38 mouse cellular contexts compared by ENCODE assay signal in the genomic region with DNA sequence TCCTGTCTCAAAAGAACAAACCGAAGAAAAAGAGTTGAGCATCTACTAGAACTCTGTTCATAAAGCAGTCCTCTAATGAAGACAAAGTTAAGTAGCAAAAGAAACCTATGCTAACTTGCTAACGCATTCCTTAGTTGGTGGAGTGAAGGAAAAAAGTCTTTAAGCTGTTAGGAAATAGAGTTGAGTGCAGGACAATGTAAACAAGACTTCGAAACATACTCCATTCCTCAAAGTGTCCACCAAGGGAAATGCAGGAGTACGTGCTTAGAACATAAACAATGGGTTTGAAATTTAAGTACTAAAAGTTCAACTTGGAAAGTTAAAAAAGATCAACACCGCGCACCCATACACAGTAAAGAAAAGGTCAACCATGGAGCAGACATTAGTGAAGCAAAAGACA. TPM values are rescaled to one million over a fixed set of nuclear protein-coding genes. Genes with fewer than 3 reads are reported as not detected.
"Had no signal": no experiment of that assay in that cellular context is flagged by ENCODE, and none has a peak within 500 bp of the region (broad histone marks: within the 10 kb centered on the region; RNA-seq: fewer than 3 reads in every experiment).

No protein-coding gene starts in this region.

- H3K4me2 ChIP-seq: heart, embryonic 11.5 days; heart, embryonic 12.5 days; heart, embryonic 13.5 days; heart, embryonic 15.5 days; hindbrain, embryonic 12.5 days; hindbrain, embryonic 13.5 days; hindbrain, embryonic 14.5 days; hindbrain, embryonic 15.5 days; intestine, embryonic 15.5 days; kidney, embryonic 15.5 days had no signal

- H3K9ac ChIP-seq: heart, embryonic 12.5 days; heart, embryonic 13.5 days; heart, embryonic 15.5 days; hindbrain, embryonic 12.5 days; hindbrain, embryonic 13.5 days; hindbrain, embryonic 14.5 days; hindbrain, embryonic 15.5 days; intestine, embryonic 15.5 days; kidney, embryonic 15.5 days had no signal

- H3K27me3 ChIP-seq: hindbrain, embryonic 13.5 days; hindbrain, embryonic 15.5 days; intestine, embryonic 15.5 days had no signal

- DNase-seq: heart, postnatal 10 days; heart, postnatal 14 days; heart, postnatal 36 days; heart, postnatal 4 days; kidney, adult 11 months; kidney, adult 18-20 months; kidney, adult 2 months; kidney, adult 8-10 months; kidney, adult 9 months; kidney, postnatal 10 days; kidney, postnatal 14 days; kidney, postnatal 25 days; kidney, postnatal 36 days; kidney, postnatal 4 days; layer of hippocampus, adult 9-11 months; layer of hippocampus, postnatal 36 days had no signal

- H3K9me3 ChIP-seq: heart, embryonic 10.5 days; heart, embryonic 12.5 days; heart, embryonic 13.5 days; heart, embryonic 15.5 days; hindbrain, embryonic 10.5 days; hindbrain, embryonic 12.5 days; hindbrain, embryonic 13.5 days; hindbrain, embryonic 15.5 days; intestine, embryonic 15.5 days; kidney, embryonic 15.5 days had no signal

- ATAC-seq: hindbrain, embryonic 16.5 days; hindbrain, postnatal 0 days; inflammation-experienced regulatory T-cells, adult 6 months; intestine, embryonic 15.5 days; intestine, embryonic 16.5 days; intestine, postnatal 0 days had no signal

- H3K4me3 ChIP-seq: heart, embryonic 10.5 days; heart, embryonic 12.5 days; heart, embryonic 13.5 days; heart, embryonic 15.5 days; hindbrain, embryonic 10.5 days; hindbrain, embryonic 12.5 days; hindbrain, embryonic 13.5 days; hindbrain, embryonic 15.5 days; intestine, embryonic 15.5 days; kidney, embryonic 15.5 days; layer of hippocampus, adult 2 months had no signal

- H3K4me1 ChIP-seq: heart, embryonic 12.5 days; heart, embryonic 13.5 days; heart, embryonic 15.5 days; hindbrain, embryonic 12.5 days; hindbrain, embryonic 13.5 days had no signal

- H3K36me3 ChIP-seq: heart, embryonic 10.5 days; heart, embryonic 12.5 days; heart, embryonic 13.5 days; heart, embryonic 15.5 days; hindbrain, embryonic 10.5 days; hindbrain, embryonic 12.5 days; hindbrain, embryonic 13.5 days; hindbrain, embryonic 15.5 days; intestine, embryonic 15.5 days; kidney, embryonic 15.5 days had no signal

- H3K27ac ChIP-seq: heart, embryonic 10.5 days; heart, embryonic 13.5 days; heart, embryonic 15.5 days; hindbrain, embryonic 10.5 days; hindbrain, embryonic 12.5 days; hindbrain, embryonic 13.5 days; hindbrain, embryonic 14.5 days; hindbrain, embryonic 15.5 days; hindbrain, postnatal 0 days; intestine, embryonic 15.5 days; kidney, embryonic 15.5 days; kidney, postnatal 0 days; layer of hippocampus, adult 2 months had no signal

RNA-seq across cellular contexts. Expression of gene Hrh2, which starts 38.2 kb away (rescaled TPM):
- polyA plus RNA-seq: heart, embryonic 12.5 days; hindbrain, embryonic 11.5 days; kidney, embryonic 14.5 days; kidney, embryonic 15.5 days; kidney, embryonic 16.5 days had no signal
